Mouse (Mus musculus): ENCODE data around the gene C130074G19Rik.

C130074G19Rik gene

GRCm38 (mm10) chr1:184873910-184874309, 9.1 kb downstream of the C130074G19Rik start:
- no peak for DNase-seq (ENCODE audit: low read depth, low spot score)

GRCm38 (mm10) chr1:184872069-184872819, 10.8 kb downstream of the C130074G19Rik start:
- no peak for DNase-seq (ENCODE audit: low read depth, low spot score)

GRCm38 (mm10) chr1:184871506-184871905, 11.5 kb downstream of the C130074G19Rik start:
- DNase-seq (ENCODE audit: low read depth, low spot score) = no peak

GRCm38 (mm10) chr1:184870646-184871385, 12.2 kb downstream of the C130074G19Rik start:
- DNase-seq (ENCODE audit: low read depth, low spot score) = no peak

GRCm38 (mm10) chr1:184869939-184870565, 13.0 kb downstream of the C130074G19Rik start:
- DNase-seq (ENCODE audit: low read depth, low spot score) = no peak

GRCm38 (mm10) chr1:184867640-184868120, 15.3 kb downstream of the C130074G19Rik start:
- no peak for DNase-seq (ENCODE audit: low read depth, low spot score)

- no peak for DNase-seq (ENCODE audit: low read depth, low spot score)
These were observed 18.6 kb downstream of the C130074G19Rik start for GRCm38 (mm10) chr1:184864381-184864801.

- DNase-seq (ENCODE audit: low read depth, low spot score) = no peak
These were observed 20.4 kb downstream of the C130074G19Rik start for GRCm38 (mm10) chr1:184862636-184863035.

GRCm38 (mm10) chr1:184861551-184861950, 21.5 kb downstream of the C130074G19Rik start:
- no peak for DNase-seq (ENCODE audit: low read depth, low spot score)

GRCm38 (mm10) chr1:184860276-184860675, 22.7 kb downstream of the C130074G19Rik start:
- DNase-seq (ENCODE audit: low read depth, low spot score) = no peak

GRCm38 (mm10) chr1:184858253-184858652, 24.8 kb downstream of the C130074G19Rik start:
- DNase-seq (ENCODE audit: low read depth, low spot score) = no peak

- DNase-seq (ENCODE audit: low read depth, low spot score) = no peak
These were observed 25.8 kb downstream of the C130074G19Rik start for GRCm38 (mm10) chr1:184857216-184857615.

- no peak for DNase-seq (ENCODE audit: low read depth, low spot score)
These were observed 29.1 kb downstream of the C130074G19Rik start for GRCm38 (mm10) chr1:184853922-184854321.

- no peak for DNase-seq (ENCODE audit: low read depth, low spot score)
These were observed 29.7 kb downstream of the C130074G19Rik start for GRCm38 (mm10) chr1:184853339-184853738.

- peak; percentile 69 for DNase-seq (ENCODE audit: low read depth, low spot score)
These were observed 31.0 kb downstream of the C130074G19Rik start for GRCm38 (mm10) chr1:184851741-184852618.

GRCm38 (mm10) chr1:184851166-184851565, 31.9 kb downstream of the C130074G19Rik start:
- no peak for DNase-seq (ENCODE audit: low read depth, low spot score)

- no peak for DNase-seq (ENCODE audit: low read depth, low spot score)
These were observed 36.0 kb downstream of the C130074G19Rik start for GRCm38 (mm10) chr1:184846973-184847372.

- no peak for DNase-seq (ENCODE audit: low read depth, low spot score)
These were observed 36.8 kb downstream of the C130074G19Rik start, which contains the start of gene Marc2 for GRCm38 (mm10) chr1:184846092-184846750. Gene Marc2 (minus strand): TSS chr1:184846451.

GRCm38 (mm10) chr1:184845111-184846071, 37.6 kb downstream of the C130074G19Rik start:
- peak; percentile 73 for DNase-seq (ENCODE audit: low read depth, low spot score)
